Mouse (Mus musculus) gastrocnemius, postnatal 36 days (tissue): ENCODE data around the gene Mucl1. TPM values are rescaled to one million over a fixed set of nuclear protein-coding genes. Genes with fewer than 3 reads are reported as not detected.
"Not testable (repeated sequence)": the region's sequence is repeated elsewhere in the genome, so short reads cannot be mapped to it uniquely, and the experiment has no call there.

Source experiments
- DNase-seq, 2 experiments: peaks; one replicate each; pipeline ENCODE4 v3.0.0; 2022
- intact Hi-C: fragments of 180-260 bp; cut with DNase I; formaldehyde crosslinking; loops from one replicate; pipeline ENCODE4 v1.15.1; 2025
- long read RNA-seq, 2 experiments: library from polyadenylated mRNA; stranded (forward); transcript quantifications; one replicate each; pipeline ENCODE4 v2.0.0; 2021
- total RNA-seq, 2 experiments: library from RNA; stranded (reverse); gene quantifications; 2 replicates each; pipeline ENCODE4 v1.2.3; 2021

Mucl1 gene
- total RNA-seq: under 1 TPM; 0.48 to 0.72 TPM
- long read RNA-seq, experiment 1: 0 reads
- long read RNA-seq, experiment 2: 0 reads

DNA sequence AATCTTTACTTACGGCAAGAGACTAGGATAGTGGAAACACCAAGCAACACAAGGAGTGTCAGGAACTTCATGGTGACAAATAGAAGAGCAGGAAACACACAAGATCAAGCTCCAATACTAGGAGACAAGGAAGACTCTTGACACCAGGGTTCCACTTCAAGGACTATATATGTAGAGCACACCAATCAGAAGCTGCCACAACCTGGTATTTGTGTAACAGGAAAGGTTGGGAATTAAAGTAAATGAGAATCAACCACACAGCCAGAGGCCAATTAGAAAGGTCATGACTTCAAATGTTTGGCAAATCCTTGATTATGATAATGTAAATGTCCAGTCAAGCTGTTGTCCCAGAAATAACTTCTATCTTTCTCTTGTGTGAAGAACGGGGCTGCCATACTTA is at the start of gene Mucl1:
Gene Mucl1 (minus strand): TSS at position 101 of the 400 bp plus-strand sequence.
- no peak for DNase-seq
- intact Hi-C loops: no loop called here

DNA sequence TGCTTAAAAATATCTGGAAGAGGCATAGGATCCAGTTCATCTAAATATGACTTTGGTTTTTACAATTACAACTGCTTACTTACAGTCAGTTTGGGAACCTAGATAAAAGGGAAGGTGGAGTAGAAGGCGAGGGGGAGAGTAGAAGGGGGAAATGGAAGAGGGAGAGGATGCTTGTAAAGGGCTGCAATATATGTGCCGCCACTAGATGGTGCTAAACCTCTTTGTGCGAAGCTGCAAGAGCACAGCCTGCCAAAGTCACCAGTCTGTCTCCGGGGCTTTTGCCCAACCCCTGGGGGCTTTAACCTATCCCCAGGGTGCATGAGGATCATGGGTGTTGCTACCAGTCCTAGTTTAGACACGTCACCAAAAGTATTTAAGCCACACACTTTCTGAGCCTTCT is 11.6 kb upstream of the Mucl1 start:
- intact Hi-C loops: not testable (repeated sequence)
- DNase-seq: peak in 1 of 2 experiments; percentile 5

DNA sequence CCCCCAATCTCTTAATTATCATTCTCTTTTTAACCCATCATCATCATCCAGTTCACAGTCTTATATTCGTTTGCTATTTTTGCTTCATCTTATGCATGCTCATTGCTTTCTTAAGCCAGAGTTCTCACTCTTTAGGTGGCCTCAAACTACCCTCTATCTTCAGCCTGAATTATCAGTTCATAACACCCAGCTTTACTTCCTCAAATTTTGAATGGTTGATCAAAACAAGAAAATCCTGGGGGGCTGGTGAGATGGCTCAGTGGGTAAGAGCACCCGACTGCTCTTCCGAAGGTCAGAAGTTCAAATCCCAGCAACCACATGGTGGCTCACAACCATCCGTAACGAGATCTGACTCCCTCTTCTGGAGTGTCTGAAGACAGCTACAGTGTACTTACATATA is 38.4 kb downstream of the Mucl1 start:
- intact Hi-C loops, DNase-seq: not testable (repeated sequence)

Other genes with a start within 250 kb of the Mucl1 start
- 100 to 1,000 TPM in 1 of 2 experiments, 10 to 100 TPM in 1; 64.6 to 121 TPM for gene Ppp1r1a, start 217.5 kb downstream of the Mucl1 start, total RNA-seq
- gene Glycam1, start 190.4 kb downstream of the Mucl1 start, total RNA-seq: not detected
- gene Mucl2, start 143.8 kb upstream of the Mucl1 start, total RNA-seq: not detected